Mouse (Mus musculus) ES-Bruce4 (cell line): ENCODE results near the gene Ogfod3. TPM values are rescaled to one million over a fixed set of nuclear protein-coding genes. Genes with fewer than 3 reads are reported as not detected.
A peak's percentile ranks its signal among the peaks of the same experiment; 100 is the strongest.

Experiments used
- H3K27ac ChIP-seq: 2 replicates; pipeline ENCODE4 v1.5.1; 2012; ENCODE audit warnings: low read length, inconsistent platforms; ENCODE audit not compliant: insufficient read depth
- H3K27me3 ChIP-seq: 2 replicates; pipeline ENCODE4 v1.6.1; 2012; ENCODE audit warnings: mild to moderate bottlenecking, low read length, inconsistent platforms; ENCODE audit not compliant: control insufficient read depth, poor library complexity, insufficient read depth, severe bottlenecking
- H3K36me3 ChIP-seq: 2 replicates; pipeline ENCODE4 v1.6.1; 2012; ENCODE audit warnings: inconsistent platforms, mild to moderate bottlenecking, low read length, moderate library complexity; ENCODE audit not compliant: control insufficient read depth, poor library complexity, insufficient read depth, severe bottlenecking
- H3K4me1 ChIP-seq: one replicate; pipeline ENCODE4 v1.8.1; 2011; ENCODE audit warnings: low read length; ENCODE audit not compliant: control insufficient read depth, insufficient read depth
- H3K4me3 ChIP-seq: 2 replicates; pipeline ENCODE4 v1.5.1; 2011; ENCODE audit warnings: low read depth, mild to moderate bottlenecking, low read length
- H3K9ac ChIP-seq: 2 replicates; pipeline ENCODE4 v1.6.1; 2012; ENCODE audit warnings: low read depth, mild to moderate bottlenecking, inconsistent platforms; ENCODE audit not compliant: poor library complexity, severe bottlenecking
- H3K9me3 ChIP-seq: replicated peaks from 2 replicates; pipeline ENCODE4 v1.6.1; 2012; ENCODE audit warnings: mild to moderate bottlenecking, low read length, inconsistent platforms; ENCODE audit not compliant: control insufficient read depth, poor library complexity, insufficient read depth, severe bottlenecking
- CTCF ChIP-seq: IDR thresholded peaks from one replicate; pipeline ENCODE4 v1.8.1; 2011; ENCODE audit warnings: low read depth, low read length
- EP300 ChIP-seq: IDR thresholded peaks from 2 replicates; pipeline ENCODE4 v1.6.1; 2011; ENCODE audit warnings: low read depth, low read length; ENCODE audit not compliant: insufficient read depth
- POLR2A ChIP-seq: IDR thresholded peaks from one replicate; pipeline ENCODE4 v1.8.1; 2011; ENCODE audit warnings: low read length; ENCODE audit not compliant: insufficient read depth
- polyA plus RNA-seq: library from polyadenylated mRNA; stranded (reverse); fragments of >200 nt; gene quantifications from 2 replicates; pipeline ENCODE4 v1.2.4, GENCODE M21; 2011; ENCODE audit warnings: low read depth; ENCODE audit not compliant: missing spikeins, insufficient read depth, insufficient read length

Ogfod3 gene
- 8.5 and 8.8 TPM in 2 replicates for polyA plus RNA-seq

DNA sequence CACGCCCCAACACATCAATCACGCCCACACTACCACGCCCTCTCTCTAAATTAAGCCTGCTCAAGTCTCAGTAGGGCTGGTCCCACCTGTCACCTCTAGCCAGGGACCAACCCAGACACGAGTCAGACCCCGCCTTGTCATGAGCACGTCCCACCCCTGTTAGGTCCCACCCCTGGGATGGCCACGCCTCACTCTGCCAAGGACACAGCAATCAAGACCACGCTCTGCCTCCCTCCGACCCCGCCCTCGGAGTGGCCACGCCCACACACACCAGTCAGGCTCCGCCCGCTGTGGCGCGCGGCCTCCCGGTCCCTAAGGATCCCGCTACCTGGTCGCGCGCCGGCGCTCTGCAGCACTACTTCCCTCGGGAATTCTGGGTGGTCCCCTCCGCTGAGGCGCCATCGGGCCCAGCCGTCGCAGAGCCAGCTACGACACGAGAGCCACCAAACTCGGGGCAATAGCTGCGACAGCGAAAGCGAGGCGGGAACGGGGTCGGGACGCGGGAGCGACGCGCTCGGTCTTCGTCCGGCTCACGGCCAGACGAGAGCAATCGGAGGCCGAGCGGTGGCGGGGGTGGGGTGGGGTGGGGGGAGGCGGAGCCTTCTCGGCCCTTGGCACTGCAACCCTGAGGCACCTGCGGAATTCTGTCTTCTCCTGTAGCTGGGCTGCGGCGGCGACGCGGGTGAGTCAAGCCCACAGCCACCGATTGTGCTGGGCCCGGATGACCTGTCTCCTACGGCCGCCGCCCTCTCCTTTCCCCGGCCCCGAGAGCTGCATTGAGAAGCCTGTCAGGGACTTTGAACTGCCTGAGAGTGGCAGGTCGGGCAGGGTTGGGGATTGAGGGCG, at the start of gene Ogfod3, which contains the start of gene Hexdc:
TSS of gene Ogfod3 (minus strand) at position 551 of the 846 bp plus-strand sequence.
TSS of gene Hexdc (plus strand) at position 273 of the 846 bp plus-strand sequence.
- TF ChIP-seq CTCF (no peak), EP300 (peak; percentile 33; the same call in 1 of the 2 replicates), POLR2A (peak; percentile 47)
- Histone ChIP-seq H3K9me3 (no peaks in the 10 kb centered on the region), H3K4me3 (peak within 1 kb of the TSS; percentile 94), H3K27ac (no peak within 1 kb of the TSS), H3K9ac (peak within 1 kb of the TSS; percentile 59), H3K27me3 (no peaks in the 10 kb centered on the region), H3K36me3 (no peaks in the 10 kb centered on the region), H3K4me1 (no peaks in the 10 kb centered on the region)

DNA sequence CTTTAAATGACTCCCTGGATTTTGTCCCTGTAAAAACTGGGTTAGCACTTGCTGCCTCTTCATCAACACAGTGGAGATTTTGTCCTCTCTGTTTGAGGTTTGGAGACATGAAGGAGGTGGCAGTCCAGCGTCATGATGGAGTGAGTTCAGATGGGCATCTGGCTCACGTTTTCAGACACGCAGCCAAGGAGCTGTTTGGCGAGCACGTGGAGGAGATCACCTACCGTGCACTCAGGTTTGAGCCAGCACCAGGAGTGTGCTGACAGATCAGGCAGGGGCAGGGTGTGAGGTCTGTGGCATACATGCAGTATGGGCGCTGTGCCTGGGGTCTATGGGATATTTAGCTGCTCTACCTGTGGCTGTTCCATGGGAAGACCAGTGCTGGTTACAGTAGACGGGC, 45.7 kb upstream of the Ogfod3 start:
- no peaks in the 10 kb centered on the region for H3K27me3 ChIP-seq
- H3K36me3 ChIP-seq = no peaks in the 10 kb centered on the region
- H3K9ac ChIP-seq = no peak overlapping the region
- H3K9me3 ChIP-seq = no peaks in the 10 kb centered on the region
- no peaks in the 10 kb centered on the region for H3K4me1 ChIP-seq
- no peak overlapping the region for H3K4me3 ChIP-seq
- H3K27ac ChIP-seq = no peak overlapping the region
- no peak for TF ChIP-seq CTCF
- no peak for TF ChIP-seq EP300
- TF ChIP-seq POLR2A = no peak

DNA sequence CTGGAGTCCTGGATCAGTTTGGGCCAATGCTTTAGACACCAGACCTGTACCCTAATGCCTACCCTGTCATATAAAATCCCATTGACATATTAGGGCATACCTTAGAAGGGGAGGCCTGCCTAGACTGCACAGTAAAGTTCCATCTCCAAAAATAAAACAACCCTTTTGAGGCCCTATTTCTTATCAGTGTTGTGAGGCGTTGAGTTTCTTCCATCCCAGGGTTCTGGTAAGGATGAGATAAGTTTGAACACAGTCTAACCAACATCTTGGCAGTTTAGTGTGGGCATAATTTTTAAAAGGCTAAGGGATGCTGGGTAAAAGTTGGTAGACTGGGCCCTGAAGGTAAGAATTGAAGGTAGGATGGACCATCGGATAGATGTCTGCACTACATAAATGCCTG, 35.2 kb upstream of the Ogfod3 start:
- Histone ChIP-seq H3K27me3 (no peaks in the 10 kb centered on the region), H3K9me3 (no peaks in the 10 kb centered on the region), H3K4me3 (no peak overlapping the region), H3K36me3 (no peaks in the 10 kb centered on the region), H3K27ac (no peak overlapping the region), H3K9ac (no peak overlapping the region), H3K4me1 (no peaks in the 10 kb centered on the region)
- TF ChIP-seq CTCF = no peak
- TF ChIP-seq EP300 = no peak
- TF ChIP-seq POLR2A = no peak

DNA sequence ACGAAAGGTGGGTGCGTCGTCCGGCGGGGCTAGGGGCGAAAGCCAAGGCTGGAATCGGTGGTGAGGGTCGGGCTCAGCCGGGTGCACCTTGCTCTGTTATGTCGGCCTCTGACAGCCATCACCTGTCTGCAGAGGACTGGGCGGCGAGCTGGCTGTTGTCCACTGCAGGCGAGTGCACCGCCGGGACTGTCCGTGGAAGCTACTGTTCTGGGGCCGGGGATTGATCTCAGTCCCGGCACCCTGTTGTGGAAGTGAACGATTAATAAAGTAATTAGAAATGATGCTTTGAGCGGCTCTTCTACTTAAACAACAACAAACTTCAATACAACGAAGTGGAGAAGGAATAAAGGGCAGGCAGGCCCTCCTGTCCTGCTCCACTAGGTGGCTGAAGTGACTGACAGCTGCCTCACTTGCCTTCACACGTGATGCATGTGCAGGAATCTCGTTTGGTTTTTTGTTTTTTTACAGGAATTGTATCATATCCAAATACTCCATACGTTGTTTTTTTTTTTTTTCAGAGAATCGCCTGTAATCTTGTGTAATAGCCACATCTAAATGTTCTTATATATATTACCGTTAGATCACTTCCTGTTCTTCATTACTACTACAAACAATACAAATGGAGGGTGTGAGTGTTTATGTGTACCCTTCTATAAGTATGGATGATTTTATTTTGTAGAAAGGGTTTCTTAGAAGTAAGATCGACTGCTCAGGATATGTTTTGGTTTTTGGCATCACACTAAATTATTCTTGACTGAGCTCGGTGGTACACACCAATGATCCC, 33.0 kb upstream of the Ogfod3 start:
- peak; percentile 37 for TF ChIP-seq CTCF
- TF ChIP-seq EP300 = no peak
- Histone ChIP-seq H3K36me3 (no peaks in the 10 kb centered on the region), H3K4me3 (peak overlapping the region; percentile 83), H3K9me3 (no peaks in the 10 kb centered on the region), H3K9ac (peak overlapping the region; percentile 24), H3K27ac (no peak overlapping the region), H3K27me3 (no peaks in the 10 kb centered on the region), H3K4me1 (no peaks in the 10 kb centered on the region)

DNA sequence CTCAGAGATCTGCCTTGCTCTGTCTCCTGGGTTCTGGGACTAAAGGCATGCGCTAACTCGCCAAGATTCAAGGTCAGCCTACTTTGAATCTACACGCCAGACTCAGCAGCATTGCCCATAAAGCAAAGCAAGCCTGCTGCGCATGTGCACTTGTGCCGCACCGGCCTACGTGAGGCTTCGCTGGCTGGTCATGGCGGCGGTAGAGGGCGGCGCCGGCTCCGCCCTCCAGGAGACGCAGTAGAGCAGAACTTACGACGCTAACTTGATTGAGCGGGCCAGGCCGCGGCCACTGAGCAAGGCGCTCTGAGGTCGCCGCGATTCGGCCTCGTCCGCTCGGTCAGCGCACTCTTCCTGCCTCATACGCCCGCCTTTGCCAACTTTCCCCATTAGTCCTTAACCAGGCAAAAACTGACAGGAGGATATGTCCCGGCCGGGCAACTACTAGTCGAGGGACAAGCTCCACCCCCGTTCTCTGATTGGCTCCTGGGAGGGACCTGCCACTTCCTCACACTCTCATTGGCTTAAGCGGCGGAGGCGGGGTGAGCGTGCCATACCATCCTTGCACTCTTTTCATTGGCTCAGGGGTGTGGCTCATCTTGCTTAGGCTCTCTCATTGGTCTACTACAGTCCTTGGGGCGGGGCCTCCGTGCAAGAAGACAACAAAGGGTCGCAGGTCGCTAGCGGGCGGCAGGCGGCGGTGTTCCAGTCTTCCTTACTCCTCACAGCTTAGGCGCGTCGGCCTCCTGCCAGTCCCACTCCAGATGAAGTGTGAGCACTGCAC, 32.2 kb upstream of the Ogfod3 start, which contains the start of gene Narf:
TSS of gene Narf (plus strand) at position 690 of the 781 bp plus-strand sequence.
- Histone ChIP-seq H3K4me3 (peak within 1 kb of the TSS; percentile 88), H3K27ac (peak within 1 kb of the TSS; percentile 81), H3K9me3 (no peaks in the 10 kb centered on the region), H3K27me3 (no peaks in the 10 kb centered on the region), H3K4me1 (no peaks in the 10 kb centered on the region), H3K9ac (peak within 1 kb of the TSS; percentile 37), H3K36me3 (no peaks in the 10 kb centered on the region)
- TF ChIP-seq EP300 = peak; percentile 69; the same call in 1 of the 2 replicates
- TF ChIP-seq CTCF = peak; percentile 54
- peak; percentile 67 for TF ChIP-seq POLR2A
